Mouse (Mus musculus) heart, embryonic 15.5 days (tissue): ENCODE measurements around the gene Hsd17b14. TPM values are rescaled to one million over a fixed set of nuclear protein-coding genes. Genes with fewer than 3 reads are reported as not detected.

Experiments
- ATAC-seq: fragments of 200-750 bp; cut with Nextera tagmentation; replicated peaks from 2 replicates; pipeline ENCODE4 v1.8.0; 2017; ENCODE audit warnings: low read depth, moderate TSS enrichment; ENCODE audit not compliant: insufficient number of reproducible peaks, insufficient read depth, low FRiP score
- H3K27ac ChIP-seq: fragments of 300-500 bp; sonication (generic); 2 replicates; pipeline ENCODE4 v1.5.1; 2015; ENCODE audit warnings: mild to moderate bottlenecking, inconsistent platforms
- H3K27me3 ChIP-seq: fragments of 300-500 bp; sonication (generic); 2 replicates; pipeline ENCODE4 v1.6.1; 2015; ENCODE audit warnings: inconsistent platforms
- H3K36me3 ChIP-seq: fragments of 300-500 bp; sonication (generic); 2 replicates; pipeline ENCODE4 v1.6.1; 2015; ENCODE audit warnings: mild to moderate bottlenecking, inconsistent platforms
- H3K4me1 ChIP-seq: fragments of 300-500 bp; sonication (generic); replicated peaks from 2 replicates; pipeline ENCODE4 v1.6.1; 2015; ENCODE audit warnings: inconsistent platforms
- H3K4me2 ChIP-seq: fragments of 300-500 bp; sonication (generic); 2 replicates; pipeline ENCODE4 v1.6.1; 2015; ENCODE audit warnings: inconsistent platforms, mild to moderate bottlenecking, moderate library complexity
- H3K4me3 ChIP-seq: fragments of 300-500 bp; sonication (generic); 2 replicates; pipeline ENCODE4 v1.5.1; 2015; ENCODE audit warnings: mild to moderate bottlenecking, inconsistent platforms
- H3K9ac ChIP-seq: fragments of 300-500 bp; sonication (generic); 2 replicates; pipeline ENCODE4 v1.6.1; 2015; ENCODE audit warnings: mild to moderate bottlenecking, inconsistent platforms
- H3K9me3 ChIP-seq: fragments of 300-500 bp; sonication (generic); replicated peaks from 2 replicates; pipeline ENCODE4 v1.6.1; 2016; ENCODE audit warnings: inconsistent platforms
- WGBS: fragments of 180-500 bp; shearing (Covaris S2); methylation state at CpG from one replicate; pipeline ENCODE4 v1.1.7; 2015; ENCODE audit warnings: mixed read lengths; 5-methylcytosine and 5-hydroxymethylcytosine counted together
- polyA plus RNA-seq: library from polyadenylated mRNA; unstranded; fragments of >200 nt; fragmentation: Nextera tagmentation; extraction: Ambion mirVana; gene quantifications from 2 replicates; pipeline ENCODE4 v1.2.1, GENCODE M21; 2015

The Hsd17b14 gene
- polyA plus RNA-seq, 1 experiment from 2014 or later, result 0.24 TPM

GRCm38 (mm10) chr7:45591880-45592279 is 37.2 kb downstream of the Hsd17b14 start:
- Histone ChIP-seq H3K36me3 (0 out of 2 replicates have a peak, but pooled peaks cover 4% of the 10 kb centered on the region), H3K4me3 (no peak overlapping the region)
- WGBS, result 71% methylated on average over 7 of the region's 7 CpGs

GRCm38 (mm10) chr7:45593118-45593815 is 38.6 kb downstream of the Hsd17b14 start:
- H3K4me1 ChIP-seq, result peaks cover 3% of the 10 kb centered on the region
- no peak overlapping the region for H3K4me3 ChIP-seq
- no peaks in the 10 kb centered on the region for H3K27me3 ChIP-seq
- no peaks in the 10 kb centered on the region for H3K36me3 ChIP-seq
- no peak for ATAC-seq
- no peak overlapping the region for H3K27ac ChIP-seq
- whole genome bisulfite sequencing, result 16% methylated on average over 10 of the region's 10 CpGs
- no peak overlapping the region for H3K4me2 ChIP-seq
- H3K9ac ChIP-seq, result no peak overlapping the region
- H3K9me3 ChIP-seq, result no peaks in the 10 kb centered on the region

More at GRCm38 (mm10) chr7:45591880-45592279, 37.2 kb downstream of the Hsd17b14 start:
- H3K9ac ChIP-seq, result no peak overlapping the region
- ATAC-seq, result no peak
- no peaks in the 10 kb centered on the region for H3K27me3 ChIP-seq
- H3K9me3 ChIP-seq, result no peaks in the 10 kb centered on the region
- H3K4me1 ChIP-seq, result peaks cover 3% of the 10 kb centered on the region
- H3K4me2 ChIP-seq, result no peak overlapping the region
- H3K27ac ChIP-seq, result no peak overlapping the region

GRCm38 (mm10) chr7:45595176-45595575 is 40.5 kb downstream of the Hsd17b14 start:
- no peak overlapping the region for H3K27ac ChIP-seq
- peaks cover 5% of the 10 kb centered on the region for H3K4me1 ChIP-seq
- 79% methylated on average over 4 of the region's 4 CpGs for WGBS
- H3K4me2 ChIP-seq, result no peak overlapping the region
- no peaks in the 10 kb centered on the region for H3K36me3 ChIP-seq
- H3K9me3 ChIP-seq, result no peaks in the 10 kb centered on the region
- no peak overlapping the region for H3K4me3 ChIP-seq
- no peak overlapping the region for H3K9ac ChIP-seq
- no peak for ATAC-seq
- no peaks in the 10 kb centered on the region for H3K27me3 ChIP-seq

GRCm38 (mm10) chr7:45596107-45596506 is 41.4 kb downstream of the Hsd17b14 start:
- WGBS, result 48% methylated on average over 1 of the region's 1 CpGs
- no peaks in the 10 kb centered on the region for H3K9me3 ChIP-seq
- no peak overlapping the region for H3K4me3 ChIP-seq
- H3K4me2 ChIP-seq, result no peak overlapping the region
- H3K36me3 ChIP-seq, result no peaks in the 10 kb centered on the region
- peaks cover 5% of the 10 kb centered on the region for H3K4me1 ChIP-seq
- H3K9ac ChIP-seq, result no peak overlapping the region
- no peak overlapping the region for H3K27ac ChIP-seq
- no peak for ATAC-seq
- no peaks in the 10 kb centered on the region for H3K27me3 ChIP-seq

- H3K9me3 ChIP-seq, result no peaks in the 10 kb centered on the region
- H3K27ac ChIP-seq, result no peak overlapping the region
- 83% methylated on average over 5 of the region's 5 CpGs for WGBS
- no peak overlapping the region for H3K4me2 ChIP-seq
- no peaks in the 10 kb centered on the region for H3K27me3 ChIP-seq
- H3K36me3 ChIP-seq, result no peaks in the 10 kb centered on the region
- peaks cover 5% of the 10 kb centered on the region for H3K4me1 ChIP-seq
- H3K4me3 ChIP-seq, result no peak overlapping the region
- ATAC-seq, result no peak
- no peak overlapping the region for H3K9ac ChIP-seq
Observed at GRCm38 (mm10) chr7:45597013-45597412, 42.3 kb downstream of the Hsd17b14 start.

- WGBS, result 89% methylated on average over 6 of the region's 6 CpGs
- H3K36me3 ChIP-seq, result no peaks in the 10 kb centered on the region
Observed at GRCm38 (mm10) chr7:45597527-45597926, 42.8 kb downstream of the Hsd17b14 start.

GRCm38 (mm10) chr7:45598960-45599879 is 44.5 kb downstream of the Hsd17b14 start:
- 37% methylated on average over 18 of the region's 18 CpGs for WGBS
- Histone ChIP-seq H3K36me3 (no peaks in the 10 kb centered on the region), H3K4me1 (peaks cover 5% of the 10 kb centered on the region), H3K4me2 (no peak overlapping the region), H3K9me3 (no peaks in the 10 kb centered on the region), H3K27ac (no peak overlapping the region), H3K27me3 (no peaks in the 10 kb centered on the region), H3K4me3 (no peak overlapping the region), H3K9ac (0 out of 2 replicates have a peak overlapping the region, but pooled peaks have one; percentile 5)
- no peak for ATAC-seq

More at GRCm38 (mm10) chr7:45597527-45597926, 42.8 kb downstream of the Hsd17b14 start:
- Histone ChIP-seq H3K4me2 (no peak overlapping the region), H3K9me3 (no peaks in the 10 kb centered on the region), H3K9ac (no peak overlapping the region), H3K27ac (no peak overlapping the region), H3K4me3 (no peak overlapping the region), H3K27me3 (no peaks in the 10 kb centered on the region), H3K4me1 (peaks cover 5% of the 10 kb centered on the region)
- ATAC-seq, result no peak

GRCm38 (mm10) chr7:45605704-45606289 is 51.1 kb downstream of the Hsd17b14 start:
- H3K4me2 ChIP-seq, result no peak overlapping the region
- no peak overlapping the region for H3K4me3 ChIP-seq
- no peak overlapping the region for H3K27ac ChIP-seq
- ATAC-seq, result no peak
- no peaks in the 10 kb centered on the region for H3K36me3 ChIP-seq
- H3K4me1 ChIP-seq, result no peaks in the 10 kb centered on the region
- 69% methylated on average over 9 of the region's 9 CpGs for WGBS
- H3K9ac ChIP-seq, result no peak overlapping the region
- H3K9me3 ChIP-seq, result no peaks in the 10 kb centered on the region
- no peaks in the 10 kb centered on the region for H3K27me3 ChIP-seq

- no peaks in the 10 kb centered on the region for H3K27me3 ChIP-seq
- 0 out of 2 replicates have a peak, but pooled peaks cover under 1% of the 10 kb centered on the region for H3K4me1 ChIP-seq
- no peaks in the 10 kb centered on the region for H3K36me3 ChIP-seq
- H3K4me3 ChIP-seq, result no peak overlapping the region
- H3K27ac ChIP-seq, result no peak overlapping the region
- WGBS, result 59% methylated on average over 1 of the region's 1 CpGs
- H3K4me2 ChIP-seq, result no peak overlapping the region
- ATAC-seq, result no peak
- H3K9me3 ChIP-seq, result no peaks in the 10 kb centered on the region
- H3K9ac ChIP-seq, result no peak overlapping the region
Observed at GRCm38 (mm10) chr7:45609511-45609910, 54.8 kb downstream of the Hsd17b14 start.

- Histone ChIP-seq H3K9me3 (no peaks in the 10 kb centered on the region), H3K9ac (no peak overlapping the region), H3K27ac (no peak overlapping the region), H3K4me2 (no peak overlapping the region), H3K4me1 (peaks cover 12% of the 10 kb centered on the region), H3K4me3 (no peak overlapping the region), H3K27me3 (peaks cover 49% of the 10 kb centered on the region), H3K36me3 (no peaks in the 10 kb centered on the region)
- 24% methylated on average over 6 of the region's 6 CpGs for WGBS
- ATAC-seq, result no peak
Observed at GRCm38 (mm10) chr7:45616277-45616676, 61.6 kb downstream of the Hsd17b14 start.

- H3K4me3 ChIP-seq, result peak within 1 kb of the TSS; percentile 15; the same call in 1 of the 2 replicates
- H3K9ac ChIP-seq, result no peak within 1 kb of the TSS
- H3K36me3 ChIP-seq, result no peaks in the 10 kb centered on the region
- H3K4me1 ChIP-seq, result peaks cover 12% of the 10 kb centered on the region
- no peaks in the 10 kb centered on the region for H3K9me3 ChIP-seq
- peaks cover 49% of the 10 kb centered on the region for H3K27me3 ChIP-seq
- peak within 1 kb of the TSS; percentile 33; the same call in 1 of the 2 replicates for H3K4me2 ChIP-seq
- no peak for ATAC-seq
- H3K27ac ChIP-seq, result no peak within 1 kb of the TSS; the same call in 1 of the 2 replicates
- 12% methylated on average over 31 of the region's 31 CpGs for whole genome bisulfite sequencing
Observed at GRCm38 (mm10) chr7:45617042-45617695, 62.5 kb downstream of the Hsd17b14 start, which contains the start of gene Fut1. Gene Fut1, plus strand, starts transcription at chr7:45617289.
